In the genomic region with DNA sequence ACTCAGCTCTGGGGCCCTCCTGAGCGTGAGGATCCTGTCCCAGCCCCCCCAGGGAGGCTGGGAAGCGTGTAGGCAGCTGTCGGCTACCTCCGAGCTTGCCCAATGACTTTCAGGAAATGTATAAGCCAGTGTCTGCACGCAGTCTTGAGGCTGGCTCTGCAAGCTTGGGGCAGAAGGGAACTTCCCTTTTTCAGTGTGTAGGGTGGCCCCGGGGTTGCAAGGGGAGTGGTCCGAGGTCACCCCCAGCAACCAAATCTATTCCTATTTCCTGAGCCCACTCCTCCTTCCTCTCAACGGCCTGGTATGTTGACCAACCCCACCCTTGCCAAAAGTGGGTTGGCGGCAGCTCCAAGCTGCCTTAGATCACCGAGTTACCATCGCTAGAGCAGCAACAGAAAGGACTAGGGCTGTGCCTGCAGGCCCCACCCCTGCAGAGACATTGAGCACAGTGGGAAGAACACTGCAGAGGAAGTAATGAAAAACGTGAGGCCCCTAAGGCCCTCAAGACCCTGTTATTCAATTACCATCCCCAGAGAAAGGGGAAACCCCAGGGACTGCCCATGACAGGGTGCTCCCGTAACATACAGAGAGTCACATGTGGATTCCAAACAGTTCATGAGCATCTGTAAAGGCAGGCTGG, we compare ENCODE assay signal across 8 mouse cellular contexts. TPM values are rescaled to one million over a fixed set of nuclear protein-coding genes. Genes with fewer than 3 reads are reported as not detected.
DNase-seq lines count a peak whose midpoint lies in the region; ATAC-seq and TF ChIP-seq lines count a peak whose summit lies in the region.

No protein-coding gene starts in this region.

- DNase-seq in lung, embryonic 14.5 days, result no peak
- no peak for DNase-seq in lung, postnatal 10 days
- peak; percentile 57 for DNase-seq in lung, postnatal 0 days (ENCODE audit: low spot score)
- DNase-seq in spleen, postnatal 14 days (ENCODE audit: low spot score in 2 of 2), result peak; percentile 19 to 31
- DNase-seq in left cerebral cortex, postnatal 10 days (ENCODE audit: extremely low spot score in 1 of 2, low spot score in 2 of 2), result no peak
- DNase-seq in yolk sac, embryonic 10.5 days (ENCODE audit: low spot score), result no peak
- no peak for DNase-seq in thymus, postnatal 10 days (ENCODE audit: low spot score in 2 of 2)

- H3K27ac ChIP-seq in lung, embryonic 14.5 days (ENCODE audit: low read depth), result peak overlapping the region; percentile 91
- H3K27ac ChIP-seq in heart, embryonic 15.5 days, result peak overlapping the region; percentile 66
- peak overlapping the region; percentile 76 for H3K27ac ChIP-seq in lung, postnatal 0 days (ENCODE audit: low read length)

- no peak overlapping the region for H3K4me3 ChIP-seq in lung, embryonic 14.5 days (ENCODE audit: low read depth, low read length)
- H3K4me3 ChIP-seq in heart, embryonic 15.5 days, result no peak overlapping the region
- no peak overlapping the region for H3K4me3 ChIP-seq in lung, postnatal 0 days (ENCODE audit: low read depth, low read length)

- H3K4me2 ChIP-seq in lung, embryonic 14.5 days, result peak overlapping the region; percentile 37
- no peak overlapping the region for H3K4me2 ChIP-seq in heart, embryonic 15.5 days
- no peak overlapping the region; the same call in 1 of the 2 replicates for H3K4me2 ChIP-seq in lung, postnatal 0 days (replicated peaks; ENCODE audit: low read depth, low read length)

- no peak for TF ChIP-seq CTCF in lung, embryonic 14.5 days (IDR thresholded peaks at IDR 0.05; ENCODE audit: low read depth)
- TF ChIP-seq CTCF in lung, postnatal 0 days (IDR thresholded peaks at IDR 0.05), result no peak

- no peak for TF ChIP-seq EP300 in lung, postnatal 0 days (IDR thresholded peaks at IDR 0.05)

- H3K4me1 ChIP-seq in lung, embryonic 14.5 days (ENCODE audit: insufficient read depth), result peaks cover 49% of the 10 kb centered on the region
- H3K4me1 ChIP-seq in heart, embryonic 15.5 days (replicated peaks), result peaks cover 51% of the 10 kb centered on the region
- H3K4me1 ChIP-seq in lung, postnatal 0 days (ENCODE audit: insufficient read depth, low read depth, low read length), result peaks cover 37% of the 10 kb centered on the region

- WGBS in lung, embryonic 14.5 days, result 49% methylated on average over 13 of the region's 13 CpGs
- WGBS in heart, embryonic 15.5 days, result 46% methylated on average over 13 of the region's 13 CpGs
- 38% methylated on average over 13 of the region's 13 CpGs for WGBS in lung, postnatal 0 days

- no peak for ATAC-seq in lung, embryonic 14.5 days (ENCODE audit: insufficient read depth)
- no peak for ATAC-seq in heart, embryonic 15.5 days (replicated peaks; ENCODE audit: insufficient number of reproducible peaks, insufficient read depth, low FRiP score, low read depth)
- peak; percentile 34 for ATAC-seq in lung, postnatal 0 days

- H3K36me3 ChIP-seq in lung, embryonic 14.5 days (ENCODE audit: insufficient read depth), result peaks cover 59% of the 10 kb centered on the region
- H3K36me3 ChIP-seq in heart, embryonic 15.5 days, result peaks cover 33% of the 10 kb centered on the region
- peaks cover 35% of the 10 kb centered on the region for H3K36me3 ChIP-seq in lung, postnatal 0 days (ENCODE audit: insufficient read depth, low read length)

- intact Hi-C loops in left cerebral cortex, postnatal 10 days (cut with DNase I), result no loop called here

- no peaks in the 10 kb centered on the region for H3K27me3 ChIP-seq in lung, embryonic 14.5 days (ENCODE audit: insufficient read depth, low read length)
- no peaks in the 10 kb centered on the region for H3K27me3 ChIP-seq in heart, embryonic 15.5 days
- no peaks in the 10 kb centered on the region for H3K27me3 ChIP-seq in lung, postnatal 0 days (replicated peaks; ENCODE audit: insufficient read depth, low read length)

- no peak overlapping the region for H3K9ac ChIP-seq in lung, embryonic 14.5 days
- H3K9ac ChIP-seq in heart, embryonic 15.5 days, result no peak overlapping the region
- no peak overlapping the region for H3K9ac ChIP-seq in lung, postnatal 0 days (replicated peaks; ENCODE audit: low read depth)

- H3K9me3 ChIP-seq in lung, embryonic 14.5 days (ENCODE audit: low read depth, low read length), result no peaks in the 10 kb centered on the region
- H3K9me3 ChIP-seq in heart, embryonic 15.5 days (replicated peaks), result no peaks in the 10 kb centered on the region
- no peaks in the 10 kb centered on the region for H3K9me3 ChIP-seq in lung, postnatal 0 days (ENCODE audit: low read length)

RNA-seq across cellular contexts. Expression of gene Notch1, which starts 33.1 kb away (rescaled TPM):
- polyA plus RNA-seq in lung, embryonic 14.5 days (2014; fragmentation: Nextera tagmentation; extraction: Ambion mirVana), result 37.7 and 44.0 TPM in 2 replicates
- polyA plus RNA-seq in heart, embryonic 15.5 days (2015; fragmentation: Nextera tagmentation; extraction: Ambion mirVana), result 10.8 and 24.2 TPM in 2 replicates
- 11.8 and 14.7 TPM in 2 replicates for polyA plus RNA-seq in lung, postnatal 0 days (2015; fragmentation: Nextera tagmentation; extraction: Ambion mirVana)
- total RNA-seq in left cerebral cortex, postnatal 10 days (2021), result 10 to 100 TPM; 26.4 to 30.5 TPM

RNA-seq across cellular contexts. Expression of gene Sec16a, which starts 38.3 kb away (rescaled TPM):
- polyA plus RNA-seq in lung, embryonic 14.5 days (2014; fragmentation: Nextera tagmentation; extraction: Ambion mirVana), result 36.0 and 36.5 TPM in 2 replicates
- 10.5 and 14.5 TPM in 2 replicates for polyA plus RNA-seq in heart, embryonic 15.5 days (2015; fragmentation: Nextera tagmentation; extraction: Ambion mirVana)
- polyA plus RNA-seq in lung, postnatal 0 days (2015; fragmentation: Nextera tagmentation; extraction: Ambion mirVana), result 10.2 and 13.1 TPM in 2 replicates
- 10 to 100 TPM; 43.6 to 46.3 TPM for total RNA-seq in left cerebral cortex, postnatal 10 days (2021)

Comparison
In these comparisons a context has a peak if more than half of its experiments do, and no peak if none do; other contexts are left out.
1. DNase-seq: peak in lung, postnatal 0 days (single experiment) and spleen, postnatal 14 days (2 of 2); none in lung, embryonic 14.5 days (single experiment), lung, postnatal 10 days (single experiment), left cerebral cortex, postnatal 10 days (0 of 2), yolk sac, embryonic 10.5 days (single experiment) and thymus, postnatal 10 days (0 of 2).
2. Peak in every context shown above with its lines, with median percentiles within 50 percentile points of each other: H3K27ac ChIP-seq.